Mouse (Mus musculus) intestine, embryonic 16.5 days (tissue): Measurements from ENCODE around the gene Vamp9. TPM values are rescaled to one million over a fixed set of nuclear protein-coding genes. Genes with fewer than 3 reads are reported as not detected.
A peak's percentile ranks its signal among the peaks of the same experiment; 100 is the strongest.

Experiments
- ATAC-seq: fragments of 200-750 bp; cut with Nextera tagmentation; 2 replicates; pipeline ENCODE4 v1.8.0; 2017; ENCODE audit warnings: moderate TSS enrichment, moderate library complexity
- H3K27ac ChIP-seq: fragments of 300-500 bp; sonication (generic); 2 replicates; pipeline ENCODE4 v1.5.1; 2014; ENCODE audit warnings: mild to moderate bottlenecking, low read length
- H3K27me3 ChIP-seq: fragments of 300-500 bp; sonication (generic); replicated peaks from 2 replicates; pipeline ENCODE4 v1.6.1; 2014; ENCODE audit warnings: low read length, control low read depth, mixed read lengths; ENCODE audit not compliant: control insufficient read depth, insufficient read depth
- H3K36me3 ChIP-seq: fragments of 300-500 bp; sonication (generic); 2 replicates; pipeline ENCODE4 v1.6.1; 2014; ENCODE audit warnings: low read length, control low read depth; ENCODE audit not compliant: control insufficient read depth, insufficient read depth
- H3K4me1 ChIP-seq: fragments of 300-500 bp; sonication (generic); 2 replicates; pipeline ENCODE4 v1.6.1; 2014; ENCODE audit warnings: low read length, control low read depth, mixed read lengths; ENCODE audit not compliant: control insufficient read depth, insufficient read depth
- H3K4me2 ChIP-seq: fragments of 300-500 bp; sonication (generic); 2 replicates; pipeline ENCODE4 v1.6.1; 2014; ENCODE audit warnings: low read depth, low read length, control low read depth
- H3K4me3 ChIP-seq: fragments of 300-500 bp; sonication (generic); 2 replicates; pipeline ENCODE4 v1.5.1; 2014; ENCODE audit warnings: mild to moderate bottlenecking, low read length
- H3K9ac ChIP-seq: fragments of 300-500 bp; sonication (generic); 2 replicates; pipeline ENCODE4 v1.6.1; 2014; ENCODE audit warnings: low read depth, low read length
- H3K9me3 ChIP-seq: fragments of 300-500 bp; sonication (generic); 2 replicates; pipeline ENCODE4 v1.6.1; 2016; ENCODE audit warnings: low read length, control low read depth; ENCODE audit not compliant: control insufficient read depth
- WGBS: fragments of 180-500 bp; shearing (Covaris S2); extraction: QIAGEN DNeasy Blood & Tissue Kit; methylation state at CpG from one replicate; pipeline ENCODE4 v1.1.7; 2014; 5-methylcytosine and 5-hydroxymethylcytosine counted together
- polyA plus RNA-seq: library from polyadenylated mRNA; unstranded; fragments of >200 nt; fragmentation: Nextera tagmentation; extraction: Ambion mirVana; gene quantifications from 2 replicates; pipeline ENCODE4 v1.2.1, GENCODE M21; 2015

The Vamp9 gene
- polyA plus RNA-seq, 1 experiment from 2014 or later, result 0.28 TPM

GRCm38 (mm10) chr5:99882441-99882840, 23.6 kb upstream of the Vamp9 start:
- no peak for ATAC-seq
- H3K4me3 ChIP-seq, result no peak overlapping the region
- no peaks in the 10 kb centered on the region for H3K36me3 ChIP-seq
- no peak overlapping the region for H3K4me2 ChIP-seq
- WGBS, result 88% methylated on average over 3 of the region's 3 CpGs
- H3K9me3 ChIP-seq, result no peaks in the 10 kb centered on the region
- no peak overlapping the region for H3K9ac ChIP-seq
- H3K27me3 ChIP-seq, result no peaks in the 10 kb centered on the region
- no peaks in the 10 kb centered on the region for H3K4me1 ChIP-seq
- no peak overlapping the region for H3K27ac ChIP-seq

DNA sequence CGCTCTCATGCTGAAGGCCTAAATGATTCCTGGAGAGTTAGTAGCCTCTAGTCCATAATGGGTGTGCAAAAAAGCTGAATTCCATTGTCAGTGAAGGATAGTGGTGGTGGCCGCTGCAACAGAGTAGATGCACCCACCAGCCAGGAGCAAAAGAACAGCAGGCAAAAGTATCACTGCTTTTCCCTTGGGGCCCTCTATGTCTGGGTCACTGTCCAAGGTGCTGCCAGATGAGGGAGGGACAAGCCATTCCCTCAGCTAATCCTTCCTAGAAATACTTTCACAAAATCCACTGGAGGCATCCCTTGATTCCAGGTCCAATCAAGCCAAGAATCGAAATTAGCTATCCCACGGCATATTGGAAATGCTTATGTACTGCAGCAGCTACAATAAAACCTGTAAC, 22.0 kb upstream of the Vamp9 start:
- Histone ChIP-seq H3K9me3 (no peaks in the 10 kb centered on the region), H3K27me3 (no peaks in the 10 kb centered on the region), H3K4me3 (no peak overlapping the region), H3K4me2 (no peak overlapping the region), H3K36me3 (no peaks in the 10 kb centered on the region), H3K9ac (no peak overlapping the region), H3K27ac (no peak overlapping the region), H3K4me1 (no peaks in the 10 kb centered on the region)
- 90% methylated on average over 4 of the region's 4 CpGs for WGBS
- no peak for ATAC-seq

DNA sequence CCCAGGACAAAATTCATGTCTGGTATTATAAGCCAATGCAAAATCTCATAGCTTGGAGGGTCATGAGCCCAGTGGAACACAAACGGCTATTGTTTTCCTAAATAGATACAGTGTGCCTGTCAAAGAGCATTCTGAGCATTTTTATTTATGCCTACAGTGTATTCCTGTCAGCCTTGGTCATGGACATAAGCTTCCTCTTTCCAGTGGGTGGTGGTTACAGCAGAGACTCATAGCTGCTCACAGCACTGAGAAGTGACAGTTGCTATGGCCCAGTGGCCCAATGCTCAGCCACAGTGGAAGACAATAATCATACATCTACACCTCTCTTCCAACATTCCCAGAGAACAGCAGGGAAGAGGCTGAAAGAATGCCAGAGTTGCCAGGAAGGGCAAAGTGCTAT, 18.9 kb upstream of the Vamp9 start:
- ATAC-seq, result no peak
- H3K36me3 ChIP-seq, result no peaks in the 10 kb centered on the region
- no peaks in the 10 kb centered on the region for H3K4me1 ChIP-seq
- no peak overlapping the region for H3K4me3 ChIP-seq
- H3K4me2 ChIP-seq, result no peak overlapping the region
- no peaks in the 10 kb centered on the region for H3K27me3 ChIP-seq
- no peak overlapping the region for H3K27ac ChIP-seq
- H3K9ac ChIP-seq, result no peak overlapping the region
- 78% methylated on average over 1 of the region's 1 CpGs for WGBS
- H3K9me3 ChIP-seq, result no peaks in the 10 kb centered on the region

DNA sequence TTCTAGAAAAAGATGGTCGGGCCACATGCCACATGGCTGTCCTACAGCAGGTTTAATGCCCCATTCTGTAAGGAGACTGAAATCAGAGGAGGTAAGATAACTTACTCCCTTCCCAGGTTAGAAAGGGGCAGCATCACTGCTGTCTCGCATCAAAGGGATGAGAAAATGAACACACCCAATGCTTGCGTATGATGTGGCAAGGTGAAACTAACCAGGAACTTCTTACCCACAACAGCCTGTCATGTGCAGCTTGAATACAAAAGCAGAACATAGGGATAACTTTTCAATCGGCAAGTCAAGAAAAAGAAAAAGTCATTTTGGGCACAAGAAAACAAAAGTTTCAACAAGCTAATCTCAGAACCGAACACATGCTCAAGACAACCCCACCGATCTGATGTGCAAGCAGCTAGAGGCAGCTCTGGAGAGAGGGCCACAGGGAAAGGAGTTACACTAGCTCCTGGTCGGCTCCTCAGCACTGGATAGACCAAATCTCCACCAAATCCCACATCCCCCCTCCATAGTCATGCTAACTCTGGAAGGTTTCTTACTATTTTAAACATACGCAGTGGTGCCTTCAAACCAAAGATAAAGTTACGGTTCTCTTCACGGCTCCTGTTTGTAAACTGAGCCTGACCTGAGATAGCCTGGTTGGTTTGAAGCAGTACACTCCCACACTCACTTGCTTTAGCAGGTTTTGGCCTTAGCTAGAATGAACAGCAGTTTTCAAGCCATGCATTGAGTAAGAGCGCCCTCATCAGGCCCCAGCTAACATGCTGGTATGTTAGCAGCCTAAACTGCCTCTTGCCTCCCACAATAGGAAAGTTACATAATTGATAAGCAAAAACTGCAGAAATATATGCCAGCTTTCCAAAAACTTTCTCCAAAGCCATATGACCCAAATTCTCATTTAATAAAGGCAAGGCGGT, 14.3 kb upstream of the Vamp9 start:
- ATAC-seq, result no peak

GRCm38 (mm10) chr5:99900041-99900440, 6.0 kb upstream of the Vamp9 start:
- ATAC-seq, result no peak
- Histone ChIP-seq H3K9ac (no peak overlapping the region), H3K27ac (no peak overlapping the region), H3K4me2 (no peak overlapping the region), H3K27me3 (0 out of 2 replicates have a peak, but pooled peaks cover 3% of the 10 kb centered on the region), H3K4me1 (no peaks in the 10 kb centered on the region), H3K9me3 (no peaks in the 10 kb centered on the region), H3K4me3 (no peak overlapping the region), H3K36me3 (no peaks in the 10 kb centered on the region)
- WGBS, result 12% methylated on average over 6 of the region's 6 CpGs

More for the DNA sequence above, 14.3 kb upstream of the Vamp9 start:
- no peak overlapping the region for H3K4me2 ChIP-seq
- H3K9me3 ChIP-seq, result no peaks in the 10 kb centered on the region
- no peaks in the 10 kb centered on the region for H3K4me1 ChIP-seq
- WGBS, result 56% methylated on average over 12 of the region's 12 CpGs
- no peak overlapping the region for H3K9ac ChIP-seq
- H3K36me3 ChIP-seq, result no peaks in the 10 kb centered on the region
- H3K27me3 ChIP-seq, result no peaks in the 10 kb centered on the region
- no peak overlapping the region for H3K4me3 ChIP-seq
- no peak overlapping the region for H3K27ac ChIP-seq

GRCm38 (mm10) chr5:99905731-99906130, 323 bp upstream of the Vamp9 start:
- H3K27ac ChIP-seq, result 0 out of 2 replicates have a peak overlapping the region, but pooled peaks have one; percentile 94
- no peaks in the 10 kb centered on the region for H3K36me3 ChIP-seq
- H3K4me3 ChIP-seq, result peak overlapping the region; percentile 67
- H3K4me2 ChIP-seq, result peak overlapping the region; percentile 72; the same call in 1 of the 2 replicates
- no peak for ATAC-seq
- no peaks in the 10 kb centered on the region for H3K27me3 ChIP-seq
- no peaks in the 10 kb centered on the region for H3K4me1 ChIP-seq
- H3K9ac ChIP-seq, result 0 out of 2 replicates have a peak overlapping the region, but pooled peaks have one; percentile 79
- H3K9me3 ChIP-seq, result no peaks in the 10 kb centered on the region
- WGBS, result 57% methylated on average over 7 of the region's 7 CpGs

DNA sequence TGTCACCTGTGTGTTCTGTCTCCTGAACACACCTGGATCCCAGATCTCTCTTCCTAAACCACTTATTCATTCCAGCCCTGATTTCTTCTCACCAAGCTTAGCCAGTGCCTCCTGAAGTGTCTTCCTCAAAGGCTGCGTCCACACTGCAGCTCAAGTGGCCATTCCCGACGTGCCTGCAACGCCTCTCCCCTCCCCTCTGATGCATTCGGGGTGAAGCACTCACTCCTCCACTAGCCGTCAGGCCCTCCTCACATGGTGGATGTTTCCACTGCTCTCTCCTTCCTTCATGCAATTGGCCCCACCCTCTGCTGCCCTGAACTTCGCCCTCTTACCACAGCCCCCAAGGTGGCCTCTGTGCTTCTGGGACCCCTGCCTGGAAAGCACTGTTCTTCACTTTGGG, 9.4 kb downstream of the Vamp9 start:
- Histone ChIP-seq H3K36me3 (no peaks in the 10 kb centered on the region), H3K9ac (no peak overlapping the region), H3K4me3 (no peak overlapping the region), H3K9me3 (no peaks in the 10 kb centered on the region), H3K4me2 (no peak overlapping the region), H3K27me3 (no peaks in the 10 kb centered on the region), H3K4me1 (peaks cover 3% of the 10 kb centered on the region; the same call in 1 of the 2 replicates), H3K27ac (no peak overlapping the region)
- ATAC-seq, result no peak
- WGBS, result 26% methylated on average over 7 of the region's 7 CpGs

- no peaks in the 10 kb centered on the region for H3K36me3 ChIP-seq
- H3K4me3 ChIP-seq, result no peak overlapping the region
- H3K9me3 ChIP-seq, result no peaks in the 10 kb centered on the region
- H3K4me2 ChIP-seq, result no peak overlapping the region
- WGBS, result 80% methylated on average over 8 of the region's 8 CpGs
- H3K27me3 ChIP-seq, result no peaks in the 10 kb centered on the region
- no peak overlapping the region for H3K9ac ChIP-seq
- H3K4me1 ChIP-seq, result no peaks in the 10 kb centered on the region
- H3K27ac ChIP-seq, result no peak overlapping the region
- ATAC-seq, result peak; percentile 56; the same call in 1 of the 2 replicates
Measured at GRCm38 (mm10) chr5:99922033-99922432, 16.0 kb downstream of the Vamp9 start.

GRCm38 (mm10) chr5:99927951-99928350, 21.9 kb downstream of the Vamp9 start:
- Histone ChIP-seq H3K36me3 (no peaks in the 10 kb centered on the region), H3K4me2 (no peak overlapping the region), H3K4me1 (no peaks in the 10 kb centered on the region), H3K4me3 (no peak overlapping the region), H3K9ac (no peak overlapping the region), H3K27ac (no peak overlapping the region), H3K9me3 (no peaks in the 10 kb centered on the region), H3K27me3 (no peaks in the 10 kb centered on the region)
- ATAC-seq, result no peak
- WGBS, result 54% methylated on average over 4 of the region's 4 CpGs
